Mouse (Mus musculus): ENCODE data around the gene Fth1. TPM values are rescaled to one million over a fixed set of nuclear protein-coding genes. Genes with fewer than 3 reads are reported as not detected.

Fth1 gene
- total and polyA plus RNA-seq, 3 experiments, result 303 to 2,849 (median 317) TPM

GRCm38 (mm10) chr19:9938824-9939303 is 41.5 kb upstream of the Fth1 start (continued):
- no peak for TF ChIP-seq UBTF (IDR thresholded peaks at IDR 0.05; ENCODE audit: low read depth, low read length)
- TF ChIP-seq JUND (conservative IDR thresholded peaks at IDR 0.05; ENCODE audit: low read depth, low read length), result no peak

GRCm38 (mm10) chr19:9939841-9940240 is 40.6 kb upstream of the Fth1 start:
- H3K27ac ChIP-seq (ENCODE audit: insufficient read depth, low read depth), result no peak overlapping the region
- no peak overlapping the region for H3K4me3 ChIP-seq (replicated peaks in 1 of 3; ENCODE audit: low read depth in 2 of 3, low read length in 2 of 3, poor library complexity in 1 of 3)
- no peak overlapping the region for H3K9ac ChIP-seq (ENCODE audit: insufficient read depth, low read depth)
- in situ Hi-C loops (cut with MboI; ENCODE audit: low pct_ligation_motif_present, low pct_unique_long_range_greater_than_20kb, low sequenced_read_pairs), result no loop called here
- H3K4me2 ChIP-seq (ENCODE audit: insufficient read depth, low read depth, poor library complexity, severe bottlenecking), result no peak overlapping the region
- H3K4me1 ChIP-seq (ENCODE audit: control insufficient read depth in 1 of 2, insufficient read depth in 2 of 2), result peaks cover 38 to 91% of the 10 kb centered on the region in 2 experiments
- dilution Hi-C loops (cut with MboI; ENCODE audit: extremely low pct_ligation_motif_present, extremely low pct_unique_long_range_greater_than_20kb, low sequenced_read_pairs), result no loop called here
- TF ChIP-seq HCFC1 (IDR thresholded peaks at IDR 0.05; ENCODE audit: low read depth, low read length) (no peak), CHD2 (IDR thresholded peaks at IDR 0.05; ENCODE audit: low read length) (no peak), ZC3H11A (IDR thresholded peaks at IDR 0.05; ENCODE audit: low read depth, low read length) (no peak), JUN (IDR thresholded peaks at IDR 0.05; ENCODE audit: insufficient read depth, low read depth, low read length) (no peak), MAFK (IDR thresholded peaks at IDR 0.05; ENCODE audit: insufficient replicate concordance, low read length) (no peak), MAX (IDR thresholded peaks at IDR 0.05; ENCODE audit: low read length) (no peak), POLR2A (IDR thresholded peaks at IDR 0.05; ENCODE audit: low read depth, low read length) (no peak), ZKSCAN1 (IDR thresholded peaks at IDR 0.05; ENCODE audit: borderline replicate concordance, low read depth, low read length) (no peak), JUND (conservative IDR thresholded peaks at IDR 0.05; ENCODE audit: low read depth, low read length) (no peak), SMC3 (IDR thresholded peaks at IDR 0.05; ENCODE audit: low read depth, low read length) (no peak), RCOR1 (conservative IDR thresholded peaks at IDR 0.05; ENCODE audit: low read depth, low read length) (no peak), ZNF384 (IDR thresholded peaks at IDR 0.05; ENCODE audit: low read depth, low read length) (no peak), PAX5 (IDR thresholded peaks at IDR 0.05; ENCODE audit: low read length) (no peak), MXI1 (IDR thresholded peaks at IDR 0.05; ENCODE audit: low read depth, low read length) (no peak), IRF4 (IDR thresholded peaks at IDR 0.05; ENCODE audit: low read depth, low read length) (no peak)
- no peak for DNase-seq (ENCODE audit: extremely low read depth)
- H3K9me3 ChIP-seq (replicated peaks; ENCODE audit: low read length), result no peaks in the 10 kb centered on the region
- H3K27me3 ChIP-seq (replicated peaks), result no peaks in the 10 kb centered on the region
- H3K36me3 ChIP-seq (replicated peaks in 1 of 2; ENCODE audit: control insufficient read depth in 1 of 2, insufficient read depth in 1 of 2, low read length in 1 of 2), result no peaks in the 10 kb centered on the region
- H3K79me2 ChIP-seq (replicated peaks; ENCODE audit: control insufficient read depth, extremely low read depth, insufficient read depth, poor library complexity, severe bottlenecking), result no peaks in the 10 kb centered on the region

GRCm38 (mm10) chr19:9940903-9941302 is 39.5 kb upstream of the Fth1 start:
- H3K4me3 ChIP-seq (replicated peaks in 1 of 3; ENCODE audit: low read depth in 2 of 3, low read length in 2 of 3, poor library complexity in 1 of 3), result no peak overlapping the region
- no peaks in the 10 kb centered on the region for H3K79me2 ChIP-seq (replicated peaks; ENCODE audit: control insufficient read depth, extremely low read depth, insufficient read depth, poor library complexity, severe bottlenecking)
- DNase-seq (ENCODE audit: extremely low read depth), result no peak
- TF ChIP-seq USF1 (IDR thresholded peaks at IDR 0.05; ENCODE audit: low read depth, low read length), result no peak
- dilution Hi-C loops (cut with MboI; ENCODE audit: extremely low pct_ligation_motif_present, extremely low pct_unique_long_range_greater_than_20kb, low sequenced_read_pairs), result no loop called here
- H3K36me3 ChIP-seq (replicated peaks in 1 of 2; ENCODE audit: control insufficient read depth in 1 of 2, insufficient read depth in 1 of 2, low read length in 1 of 2), result no peaks in the 10 kb centered on the region
- no peak overlapping the region for H3K27ac ChIP-seq (ENCODE audit: insufficient read depth, low read depth)
- H3K4me2 ChIP-seq (ENCODE audit: insufficient read depth, low read depth, poor library complexity, severe bottlenecking), result no peak overlapping the region
- H3K27me3 ChIP-seq (replicated peaks), result no peaks in the 10 kb centered on the region
- in situ Hi-C loops (cut with MboI; ENCODE audit: low pct_ligation_motif_present, low pct_unique_long_range_greater_than_20kb, low sequenced_read_pairs), result no loop called here
- H3K9ac ChIP-seq (ENCODE audit: insufficient read depth, low read depth), result no peak overlapping the region
- H3K4me1 ChIP-seq (ENCODE audit: control insufficient read depth in 1 of 2, insufficient read depth in 2 of 2), result peaks cover 39 to 90% of the 10 kb centered on the region in 2 experiments
- no peaks in the 10 kb centered on the region for H3K9me3 ChIP-seq (replicated peaks; ENCODE audit: low read length)

All from CH12.LX (cell line).